Mouse (Mus musculus) ES-E14 (cell line): ENCODE data around the gene Tubd1. TPM values are rescaled to one million over a fixed set of nuclear protein-coding genes. Genes with fewer than 3 reads are reported as not detected.

ENCODE experiments used
- DNase-seq: peaks from one replicate; pipeline ENCODE4 v3.0.0-alpha.2; 2013; ENCODE audit warnings: low read depth, low spot score
- H3K27ac ChIP-seq: 2 replicates; pipeline ENCODE4 v1.5.1; 2012; ENCODE audit warnings: low read depth, mild to moderate bottlenecking, low read length, moderate library complexity, mixed read lengths; ENCODE audit not compliant: poor library complexity, insufficient read depth, severe bottlenecking
- H3K36me3 ChIP-seq: 2 replicates; pipeline ENCODE4 v1.6.1; 2012; ENCODE audit warnings: mild to moderate bottlenecking, low read length, moderate library complexity, mixed read lengths; ENCODE audit not compliant: control insufficient read depth, poor library complexity, insufficient read depth, severe bottlenecking
- H3K4me1 ChIP-seq, 2 experiments: fragments of 150-350 bp in 1 of 2; sonication (generic) in 1 of 2; 2 replicates each; pipeline ENCODE4 v1.6.1; 2012; ENCODE audit warnings: low read length in 2 of 2, mild to moderate bottlenecking in 1 of 2, mixed read lengths in 1 of 2; ENCODE audit not compliant: control insufficient read depth in 2 of 2, insufficient read depth in 2 of 2, poor library complexity in 1 of 2
- H3K4me3 ChIP-seq, 2 experiments: fragments of 150-350 bp in 1 of 2; sonication (generic) in 1 of 2; 2 replicates each; pipeline ENCODE4 v1.5.1; 2012; ENCODE audit warnings: low read length in 2 of 2, low read depth in 1 of 2, mild to moderate bottlenecking in 1 of 2, mixed read lengths in 1 of 2; ENCODE audit not compliant: insufficient read depth in 1 of 2, poor library complexity in 1 of 2, severe bottlenecking in 1 of 2
- H3K9ac ChIP-seq: 2 replicates; pipeline ENCODE4 v1.6.1; 2012; ENCODE audit warnings: low read depth, mild to moderate bottlenecking, low read length, mixed read lengths; ENCODE audit not compliant: poor library complexity, insufficient read depth, severe bottlenecking
- H3K9me3 ChIP-seq: fragments of 150-350 bp; sonication (generic); 2 replicates; pipeline ENCODE4 v1.6.1; 2012; ENCODE audit warnings: low read depth, mild to moderate bottlenecking, low read length; ENCODE audit not compliant: control insufficient read depth, insufficient read depth
- CHD2 ChIP-seq: IDR thresholded peaks from 2 replicates; pipeline ENCODE4 v1.6.1; 2014; ENCODE audit warnings: mild to moderate bottlenecking, low read depth, low read length, inconsistent platforms
- HCFC1 ChIP-seq: IDR thresholded peaks from 2 replicates; pipeline ENCODE4 v1.6.1; 2012; ENCODE audit warnings: low read length, inconsistent platforms, borderline replicate concordance; ENCODE audit not compliant: insufficient read depth
- MAFK ChIP-seq: IDR thresholded peaks from 2 replicates; pipeline ENCODE4 v1.6.1; 2014; ENCODE audit warnings: mild to moderate bottlenecking, low read depth, low read length, inconsistent platforms; ENCODE audit not compliant: insufficient read depth
- ZC3H11A ChIP-seq: IDR thresholded peaks from 2 replicates; pipeline ENCODE4 v1.6.1; 2012; ENCODE audit warnings: low read depth, mild to moderate bottlenecking, inconsistent platforms, low read length, borderline replicate concordance
- ZNF384 ChIP-seq: IDR thresholded peaks from 2 replicates; pipeline ENCODE4 v1.6.1; 2012; ENCODE audit warnings: low read depth, low read length, inconsistent platforms
- in situ Hi-C, 2 experiments: fragments of 600-800 bp; cut with MboI; formaldehyde crosslinking; loops; one replicate each; pipeline ENCODE4 v1.15.1; 2025; ENCODE audit warnings: low sequenced_read_pairs in 2 of 2, inconsistent platforms in 1 of 2; ENCODE audit not compliant: unreplicated experiment in 2 of 2
- total RNA-seq: library from RNA; depleted of rRNA; stranded (reverse); fragments of 300-350 nt; gene quantifications from 2 replicates; pipeline ENCODE4 v1.2.3, GENCODE M21; 2012

Gene Tubd1
- total RNA-seq, 1 experiment = 6.5 TPM

- peak overlapping the region; percentile 80 for H3K27ac ChIP-seq
These were observed 35.7 kb downstream of the Tubd1 start for GRCm38 (mm10) chr11:86580319-86581113.

GRCm38 (mm10) chr11:86581250-86581753 is 36.5 kb downstream of the Tubd1 start:
- DNase-seq = no peak
- Histone ChIP-seq H3K4me3 (no peak overlapping the region), H3K4me1 (peaks cover 23 to 46% of the 10 kb centered on the region in 2 experiments), H3K36me3 (no peaks in the 10 kb centered on the region), H3K9ac (peak overlapping the region; percentile 51; the same call in 1 of the 2 replicates), H3K9me3 (no peaks in the 10 kb centered on the region), H3K27ac (peak overlapping the region; percentile 80; the same call in 1 of the 2 replicates)
- TF ChIP-seq ZNF384 = no peak
- no peak for TF ChIP-seq HCFC1
- TF ChIP-seq MAFK = no peak
- no peak for TF ChIP-seq ZC3H11A
- no peak for TF ChIP-seq CHD2
- in situ Hi-C loops = no loop called here

More at GRCm38 (mm10) chr11:86580319-86581113, 35.7 kb downstream of the Tubd1 start:
- TF ChIP-seq ZC3H11A (no peak), HCFC1 (no peak), MAFK (no peak), CHD2 (no peak)
- Histone ChIP-seq H3K4me1 (peaks cover 23 to 48% of the 10 kb centered on the region in 2 experiments), H3K9me3 (no peaks in the 10 kb centered on the region), H3K36me3 (no peaks in the 10 kb centered on the region), H3K4me3 (no peak overlapping the region), H3K9ac (peak overlapping the region; percentile 19; the same call in 1 of the 2 replicates)
- in situ Hi-C loops = no loop called here
- no peak for DNase-seq

GRCm38 (mm10) chr11:86581943-86582542 is 37.3 kb downstream of the Tubd1 start:
- in situ Hi-C loops = no loop called here
- no peak for DNase-seq
- Histone ChIP-seq H3K9ac (no peak overlapping the region; the same call in 1 of the 2 replicates), H3K9me3 (no peaks in the 10 kb centered on the region), H3K27ac (peak overlapping the region; percentile 80; the same call in 1 of the 2 replicates), H3K4me3 (no peak overlapping the region), H3K36me3 (no peaks in the 10 kb centered on the region), H3K4me1 (peaks cover 16 to 40% of the 10 kb centered on the region in 2 experiments)
- no peak for TF ChIP-seq ZNF384

- TF ChIP-seq ZNF384 = no peak
- no peak for TF ChIP-seq ZC3H11A
- TF ChIP-seq MAFK = no peak
- no peak for TF ChIP-seq CHD2
- TF ChIP-seq HCFC1 = no peak
- no peak overlapping the region for H3K4me3 ChIP-seq
- H3K9ac ChIP-seq = no peak overlapping the region
- peaks cover 18 to 35% of the 10 kb centered on the region in 2 experiments for H3K4me1 ChIP-seq
- in situ Hi-C loops = no loop called here
- DNase-seq = no peak
- peak overlapping the region; percentile 49; the same call in 1 of the 2 replicates for H3K27ac ChIP-seq
- H3K9me3 ChIP-seq = no peaks in the 10 kb centered on the region
- H3K36me3 ChIP-seq = no peaks in the 10 kb centered on the region
These were observed 37.9 kb downstream of the Tubd1 start for GRCm38 (mm10) chr11:86582543-86583260.
